Mouse (Mus musculus): ENCODE data around the gene Gp1bb. TPM values are rescaled to one million over a fixed set of nuclear protein-coding genes. Genes with fewer than 3 reads are reported as not detected.

The Gp1bb gene
- total and polyA plus RNA-seq, 3 experiments, result 0.14 to 0.35 TPM; not detected in 1

DNA sequence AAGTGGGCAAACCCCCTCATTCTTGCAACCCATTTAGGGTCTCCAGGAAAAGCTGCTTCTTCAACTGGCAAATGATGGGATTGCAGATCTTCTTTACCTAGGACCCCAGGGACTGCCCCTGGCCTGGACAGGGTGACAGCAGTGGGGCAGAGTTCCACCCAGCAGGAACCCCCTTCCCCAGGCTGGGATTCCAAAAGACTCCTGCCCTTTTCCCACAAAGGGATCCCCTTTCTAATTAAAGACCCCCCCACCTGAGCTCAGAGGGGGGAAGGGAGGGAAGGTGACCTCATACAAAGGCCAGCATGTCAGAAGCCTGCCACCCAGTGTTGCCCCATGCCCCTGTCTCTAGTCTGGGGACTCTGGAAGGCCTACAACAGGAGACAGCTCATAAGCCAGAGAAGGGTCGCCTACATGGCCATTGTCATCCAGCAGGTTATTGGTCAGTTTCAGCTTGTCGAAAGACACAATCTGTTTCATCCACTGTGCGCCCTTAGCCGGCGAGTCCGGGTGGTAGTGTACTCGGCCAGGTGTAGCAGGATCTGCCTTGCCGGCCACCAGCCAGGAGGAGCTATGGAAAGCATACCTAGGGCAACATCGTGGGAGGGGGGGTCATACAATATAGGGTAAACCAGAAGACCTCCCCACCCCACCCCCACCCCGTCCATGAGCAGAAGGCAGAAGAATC lies 38.4 kb downstream of the Gp1bb start:
- TF ChIP-seq SIN3A (IDR thresholded peaks at IDR 0.05; ENCODE audit: low read length) (no peak), ZKSCAN1 (IDR thresholded peaks at IDR 0.05; ENCODE audit: low read depth, low read length) (no peak), TCF12 (IDR thresholded peaks at IDR 0.05; ENCODE audit: low read depth, low read length) (no peak), USF2 (IDR thresholded peaks at IDR 0.05; ENCODE audit: borderline replicate concordance in 1 of 2, insufficient read depth in 1 of 2, low read depth in 1 of 2, low read length in 2 of 2) (no peak), MAX (IDR thresholded peaks at IDR 0.05; ENCODE audit: low read length) (no peak), MEF2A (IDR thresholded peaks at IDR 0.05; ENCODE audit: extremely low read depth, insufficient replicate concordance, low read depth, low read length, poor library complexity, severe bottlenecking) (no peak), MXI1 (IDR thresholded peaks at IDR 0.05; ENCODE audit: low read depth, low read length) (no peak), GATA1 (IDR thresholded peaks at IDR 0.05; ENCODE audit: low read depth, low read length) (no peak), POLR2AphosphoS5 (IDR thresholded peaks at IDR 0.05; ENCODE audit: borderline replicate concordance, low read depth, low read length) (no peak)
- H3K9me3 ChIP-seq (replicated peaks; ENCODE audit: insufficient read depth, low read length), result no peaks in the 10 kb centered on the region

DNA sequence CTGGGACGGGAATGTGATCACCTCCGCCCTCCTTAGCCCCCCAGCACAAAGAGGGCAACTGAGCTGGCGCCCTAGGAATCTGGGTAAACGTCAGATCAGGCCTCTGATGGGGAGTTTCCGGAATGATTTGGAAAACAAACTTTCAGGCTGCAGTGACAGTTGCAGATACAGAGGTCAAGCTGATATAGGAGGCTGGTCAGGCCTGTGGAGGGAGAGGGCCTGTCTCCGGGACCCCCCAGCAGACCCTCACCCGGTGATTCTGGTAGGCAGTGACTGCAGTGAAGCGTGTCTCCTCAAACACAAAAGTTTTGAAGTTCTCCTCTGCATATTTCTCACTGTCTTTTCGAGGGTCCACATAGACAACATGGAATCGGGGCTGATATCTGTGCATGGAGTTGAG lies 39.0 kb downstream of the Gp1bb start:
- Histone ChIP-seq H3K9me3 (replicated peaks; ENCODE audit: insufficient read depth, low read length) (no peaks in the 10 kb centered on the region), H3K36me3 (ENCODE audit: control insufficient read depth in 1 of 2, insufficient read depth in 2 of 2, low read length in 2 of 2) (no peaks in the 10 kb centered on the region), H3K27ac (ENCODE audit: control insufficient read depth, low read depth, low read length) (no peak overlapping the region), H3K79me2 (ENCODE audit: control insufficient read depth, insufficient read depth, low read length, poor library complexity) (no peaks in the 10 kb centered on the region), H3K9ac (ENCODE audit: control insufficient read depth, low read depth, low read length, poor library complexity, severe bottlenecking) (no peak overlapping the region), H3K27me3 (ENCODE audit: control insufficient read depth in 1 of 2, insufficient read depth in 2 of 2, low read length in 2 of 2) (no peaks in the 10 kb centered on the region), H3K4me3 (ENCODE audit: control insufficient read depth in 1 of 2, insufficient read depth in 1 of 2, low read depth in 2 of 2, low read length in 2 of 2) (no peak overlapping the region), H3K4me1 (ENCODE audit: control insufficient read depth in 1 of 2, insufficient read depth in 2 of 2, low read length in 2 of 2) (0 out of 4 replicates have a peak, but pooled peaks cover 0 to under 1% of the 10 kb centered on the region in 2 experiments)
- TF ChIP-seq HCFC1 (IDR thresholded peaks at IDR 0.05; ENCODE audit: low read depth, low read length) (no peak), MAZ (IDR thresholded peaks at IDR 0.05; ENCODE audit: low read depth, low read length) (no peak), ETS1 (IDR thresholded peaks at IDR 0.05; ENCODE audit: low read depth, low read length) (no peak), KAT2A (conservative IDR thresholded peaks at IDR 0.05; ENCODE audit: low read depth, low read length) (no peak), TAL1 (IDR thresholded peaks at IDR 0.05; ENCODE audit: low read length) (no peak), CTCF (IDR thresholded peaks at IDR 0.05 in 2 of 3, conservative IDR thresholded peaks at IDR 0.05 in 1 of 3; ENCODE audit: control insufficient read depth in 1 of 3, insufficient read depth in 1 of 3, low read depth in 2 of 3, low read length in 3 of 3, poor library complexity in 1 of 3, severe bottlenecking in 1 of 3) (no peak), MYB (IDR thresholded peaks at IDR 0.05; ENCODE audit: low read depth, low read length) (no peak), POLR2A (IDR thresholded peaks at IDR 0.05; ENCODE audit: control insufficient read depth in 1 of 2, insufficient read depth in 1 of 2, low read depth in 1 of 2, low read length in 2 of 2, poor library complexity in 1 of 2) (no peak), USF2 (IDR thresholded peaks at IDR 0.05; ENCODE audit: borderline replicate concordance in 1 of 2, insufficient read depth in 1 of 2, low read depth in 1 of 2, low read length in 2 of 2) (no peak), ELF1 (IDR thresholded peaks at IDR 0.05; ENCODE audit: low read depth, low read length) (no peak), MXI1 (IDR thresholded peaks at IDR 0.05; ENCODE audit: low read depth, low read length) (no peak), CHD1 (IDR thresholded peaks at IDR 0.05; ENCODE audit: low read depth, low read length) (no peak), ZMIZ1 (IDR thresholded peaks at IDR 0.05; ENCODE audit: low read depth, low read length) (no peak), CHD2 (IDR thresholded peaks at IDR 0.05; ENCODE audit: low read length) (no peak), MAFK (IDR thresholded peaks at IDR 0.05; ENCODE audit: borderline replicate concordance, low read depth, low read length) (no peak), ZC3H11A (IDR thresholded peaks at IDR 0.05; ENCODE audit: low read depth, low read length) (no peak), UBTF (IDR thresholded peaks at IDR 0.05; ENCODE audit: borderline replicate concordance, insufficient read depth, low read depth, low read length) (no peak), SIN3A (IDR thresholded peaks at IDR 0.05; ENCODE audit: low read length) (no peak), NRF1 (IDR thresholded peaks at IDR 0.05; ENCODE audit: insufficient read depth, low read depth, low read length, poor library complexity, severe bottlenecking) (no peak)
- no peak for DNase-seq (ENCODE audit: low read depth, low spot score)

More for the DNA sequence above, 38.4 kb downstream of the Gp1bb start:
- H3K4me1 ChIP-seq (ENCODE audit: control insufficient read depth in 1 of 2, insufficient read depth in 2 of 2, low read length in 2 of 2), result no peaks in the 10 kb centered on the region
- no peaks in the 10 kb centered on the region for H3K27me3 ChIP-seq (ENCODE audit: control insufficient read depth in 1 of 2, insufficient read depth in 2 of 2, low read length in 2 of 2)
- no peak overlapping the region for H3K27ac ChIP-seq (ENCODE audit: control insufficient read depth, low read depth, low read length)
- H3K9ac ChIP-seq (ENCODE audit: control insufficient read depth, low read depth, low read length, poor library complexity, severe bottlenecking), result no peak overlapping the region
- no peaks in the 10 kb centered on the region for H3K79me2 ChIP-seq (ENCODE audit: control insufficient read depth, insufficient read depth, low read length, poor library complexity)
- DNase-seq (ENCODE audit: low read depth, low spot score), result no peak
- H3K4me3 ChIP-seq (ENCODE audit: control insufficient read depth in 1 of 2, insufficient read depth in 1 of 2, low read depth in 2 of 2, low read length in 2 of 2), result no peak overlapping the region
- no peaks in the 10 kb centered on the region for H3K36me3 ChIP-seq (ENCODE audit: control insufficient read depth in 1 of 2, insufficient read depth in 2 of 2, low read length in 2 of 2)
